In genomic region chr6:119371624-119372023, GRCm38 (mm10) we compare ENCODE assay signal across 22 mouse cellular contexts. TPM values are rescaled to one million over a fixed set of nuclear protein-coding genes. Genes with fewer than 3 reads are reported as not detected.
A peak's percentile ranks its signal among the peaks of the same experiment; 100 is the strongest.
DNase-seq lines count a peak whose midpoint lies in the region; ATAC-seq and TF ChIP-seq lines count a peak whose summit lies in the region.
"Had no signal": no experiment of that assay in that cellular context is flagged by ENCODE, and none has a peak within 500 bp of the region (broad histone marks: within the 10 kb centered on the region; RNA-seq: fewer than 3 reads in every experiment).

No protein-coding gene starts in this region.

- H3K27ac ChIP-seq in gastrocnemius, adult 2 months: no peak overlapping the region
- no peak overlapping the region for H3K27ac ChIP-seq in left cerebral cortex, adult 2 months
- H3K27ac ChIP-seq: embryonic facial prominence, embryonic 12.5 days; forebrain, embryonic 15.5 days; hindbrain, embryonic 14.5 days; intestine, embryonic 15.5 days; limb, embryonic 10.5 days; midbrain, embryonic 12.5 days had no signal

- TF ChIP-seq POLR2A in brain, embryonic 14.5 days (IDR thresholded peaks at IDR 0.05; ENCODE audit: borderline replicate concordance, extremely low read depth, insufficient read depth, insufficient read length, poor library complexity, severe bottlenecking): no peak

- no peak for DNase-seq in gastrocnemius, adult 2 months
- DNase-seq in gastrocnemius, adult 8-10 months (ENCODE audit: low spot score in 2 of 2): no peak
- DNase-seq in left cerebral cortex, adult 2 months (ENCODE audit: extremely low spot score in 1 of 2, low spot score in 2 of 2): no peak
- DNase-seq in left cerebral cortex, adult 18-20 months (ENCODE audit: low spot score in 2 of 2): no peak
- DNase-seq in A20 (ENCODE audit: low read depth, low spot score): peak; percentile 47
- peak; percentile 17 for DNase-seq in brain, embryonic 14.5 days (ENCODE audit: low read depth)
- no peak for DNase-seq in retina, postnatal 1 day
- DNase-seq: adrenal gland, postnatal 25 days; cerebellum, adult 9-10 months; kidney, postnatal 10 days; right cerebral cortex, postnatal 14 days; thymus, postnatal 14 days had no signal

- ATAC-seq in erythroblast, adult 5-6 weeks (replicated peaks; ENCODE audit: low FRiP score, poor library complexity, severe bottlenecking): no peak
- ATAC-seq: forebrain, embryonic 15.5 days; intestine, embryonic 15.5 days had no signal

- peak; percentile 37; the same call in 1 of the 2 replicates for TF ChIP-seq CTCF in gastrocnemius, adult 2 months (IDR thresholded peaks at IDR 0.05)
- peak; percentile 19 for TF ChIP-seq CTCF in left cerebral cortex, adult 2 months (IDR thresholded peaks at IDR 0.05)
- no peak for TF ChIP-seq CTCF in brain, embryonic 14.5 days (IDR thresholded peaks at IDR 0.05; ENCODE audit: borderline replicate concordance, extremely low read depth, insufficient read depth, insufficient read length)

- intact Hi-C loops in gastrocnemius, adult 2 months (cut with DNase I): no loop called here
- intact Hi-C loops in left cerebral cortex, adult 2 months (cut with DNase I): no loop called here

- no peak overlapping the region for H3K4me3 ChIP-seq in gastrocnemius, adult 2 months
- no peak overlapping the region for H3K4me3 ChIP-seq in left cerebral cortex, adult 2 months
- H3K4me3 ChIP-seq: embryonic facial prominence, embryonic 12.5 days; forebrain, embryonic 15.5 days; heart, embryonic 12.5 days; intestine, embryonic 15.5 days; limb, embryonic 10.5 days; midbrain, embryonic 12.5 days had no signal

RNA-seq across cellular contexts. Expression of gene Lrtm2, which starts 41.1 kb away (rescaled TPM):
- total RNA-seq in gastrocnemius, adult 2 months (2021): under 1 TPM; 0.22 to 0.77 TPM
- under 1 TPM; 0.07 to 0.31 (median 0.19) TPM for total RNA-seq in gastrocnemius, adult 8-10 months (2022)
- 10 to 100 TPM; 60.5 to 63.9 TPM for total RNA-seq in left cerebral cortex, adult 2 months (2021)
- 10 to 100 TPM; 68.4 to 71.3 TPM for total RNA-seq in left cerebral cortex, adult 18-20 months (2021)
- polyA plus RNA-seq in brain, embryonic 14.5 days (2012; rRNA removed): 9.6 and 12.9 TPM in 2 replicates
- total RNA-seq in erythroblast, adult 5-6 weeks (2015; ENCODE audit: low replicate concordance): not detected in 2 replicates
- total RNA-seq in erythroblast, adult 5-6 weeks (2017; ENCODE audit: low replicate concordance): not detected in 2 replicates
- total RNA-seq: adrenal gland, postnatal 25 days; common myeloid progenitor, adult 5-6 weeks had no signal
- polyA plus RNA-seq: C2C12; limb, embryonic 10.5 days had no signal

RNA-seq across cellular contexts. Expression of gene Adipor2, which starts 45.9 kb away (rescaled TPM):
- 10 to 100 TPM; 87.7 to 94.8 TPM for total RNA-seq in gastrocnemius, adult 2 months (2021)
- 100 to 1,000 TPM in 1 of 4 experiments, 10 to 100 TPM in 3; 89.7 to 104 (median 97.1) TPM for total RNA-seq in gastrocnemius, adult 8-10 months (2022)
- total RNA-seq in left cerebral cortex, adult 2 months (2021): 10 to 100 TPM; 39.9 to 40.9 TPM
- total RNA-seq in left cerebral cortex, adult 18-20 months (2021): 10 to 100 TPM; 39.3 to 40.0 TPM
- 44.4 and 45.4 TPM in 2 replicates for polyA plus RNA-seq in brain, embryonic 14.5 days (2012; rRNA removed)
- 29.2 and 29.7 TPM in 2 replicates for total RNA-seq in erythroblast, adult 5-6 weeks (2015; ENCODE audit: low replicate concordance)
- 35.7 and 40.3 TPM in 2 replicates for total RNA-seq in erythroblast, adult 5-6 weeks (2017; ENCODE audit: low replicate concordance)

Comparison
In these comparisons a context has a peak if more than half of its experiments do, and no peak if none do; other contexts are left out.
1. DNase-seq: peak in A20 (single experiment) and brain, embryonic 14.5 days (single experiment); none in gastrocnemius, adult 2 months (single experiment), gastrocnemius, adult 8-10 months (0 of 2), left cerebral cortex, adult 2 months (0 of 2), left cerebral cortex, adult 18-20 months (0 of 2) and retina, postnatal 1 day (single experiment).
2. RNA of gene Lrtm2, which starts 41.1 kb away (total RNA-seq): 68.4 to 71.3 TPM in left cerebral cortex, adult 18-20 months and 60.5 to 63.9 TPM in left cerebral cortex, adult 2 months; 0.22 to 0.77 TPM in gastrocnemius, adult 2 months, 0.07 to 0.31 TPM in gastrocnemius, adult 8-10 months and not detected in erythroblast, adult 5-6 weeks; every median in the first group is over 10 times any median in the second.